13 mouse cellular contexts compared by ENCODE assay signal in genomic region chr12:104767183-104767582, GRCm38 (mm10). TPM values are rescaled to one million over a fixed set of nuclear protein-coding genes. Genes with fewer than 3 reads are reported as not detected.
DNase-seq lines count a peak whose midpoint lies in the region; ATAC-seq and TF ChIP-seq lines count a peak whose summit lies in the region.
"Had no signal": no experiment of that assay in that cellular context is flagged by ENCODE, and none has a peak within 500 bp of the region (broad histone marks: within the 10 kb centered on the region; RNA-seq: fewer than 3 reads in every experiment).

No protein-coding gene starts in this region.

- no peak overlapping the region for H3K27ac ChIP-seq in heart, adult 2 months
- no peak overlapping the region for H3K27ac ChIP-seq in lung, embryonic 14.5 days (ENCODE audit: low read depth)
- H3K27ac ChIP-seq in small intestine, adult 2 months (ENCODE audit: insufficient read depth, low read depth, low read length), result no peak overlapping the region
- H3K27ac ChIP-seq: heart, embryonic 10.5 days; kidney, embryonic 15.5 days had no signal

- no peak for DNase-seq in heart, adult 2 months
- no peak for DNase-seq in heart, adult 11 months
- no peak for DNase-seq in lung, embryonic 14.5 days
- DNase-seq in lung, postnatal 25 days (ENCODE audit: low spot score), result no peak
- DNase-seq in R1 (ENCODE audit: low read depth, low spot score), result peak; percentile 53
- DNase-seq in right cerebral cortex, postnatal 25 days, result no peak
- no peak for DNase-seq in left cerebral cortex, postnatal 10 days (ENCODE audit: extremely low spot score in 1 of 2, low spot score in 2 of 2)
- DNase-seq: adrenal gland, adult 8-10 months; left cerebral cortex, postnatal 4 days had no signal

- TF ChIP-seq EP300 in heart, adult 2 months (IDR thresholded peaks at IDR 0.05; ENCODE audit: insufficient read depth, low read depth, low read length), result no peak

- H3K9me3 ChIP-seq in lung, embryonic 14.5 days (ENCODE audit: low read depth, low read length), result no peaks in the 10 kb centered on the region
- H3K9me3 ChIP-seq: heart, embryonic 10.5 days; kidney, embryonic 15.5 days; megakaryocyte, embryonic 14.5 days had no signal

- H3K4me3 ChIP-seq in heart, adult 2 months, result no peak overlapping the region
- H3K4me3 ChIP-seq in lung, embryonic 14.5 days (ENCODE audit: low read depth, low read length), result no peak overlapping the region
- no peak overlapping the region for H3K4me3 ChIP-seq in small intestine, adult 2 months (ENCODE audit: low read depth, low read length)
- H3K4me3 ChIP-seq: heart, embryonic 10.5 days; kidney, embryonic 15.5 days; megakaryocyte, embryonic 14.5 days had no signal

- H3K36me3 ChIP-seq in heart, adult 2 months (ENCODE audit: control insufficient read depth, insufficient read depth, low read length), result no peaks in the 10 kb centered on the region
- H3K36me3 ChIP-seq in lung, embryonic 14.5 days (ENCODE audit: insufficient read depth), result no peaks in the 10 kb centered on the region
- peaks cover 2% of the 10 kb centered on the region; the same call in 1 of the 2 replicates for H3K36me3 ChIP-seq in small intestine, adult 2 months (ENCODE audit: control insufficient read depth, insufficient read depth, low read length)
- H3K36me3 ChIP-seq: heart, embryonic 10.5 days had no signal

- ATAC-seq in lung, embryonic 14.5 days (ENCODE audit: insufficient read depth), result no peak

- TF ChIP-seq POLR2A in heart, adult 2 months (IDR thresholded peaks at IDR 0.05; ENCODE audit: insufficient read depth, low read depth, low read length), result no peak
- TF ChIP-seq POLR2A in small intestine, adult 2 months (IDR thresholded peaks at IDR 0.05; ENCODE audit: low read depth, low read length), result no peak

- no peak overlapping the region for H3K9ac ChIP-seq in heart, adult 2 months (ENCODE audit: low read depth, low read length)
- no peak overlapping the region for H3K9ac ChIP-seq in lung, embryonic 14.5 days
- H3K9ac ChIP-seq: kidney, embryonic 15.5 days had no signal

- H3K79me2 ChIP-seq in heart, adult 2 months (replicated peaks; ENCODE audit: control insufficient read depth, insufficient read depth, low read length), result no peaks in the 10 kb centered on the region

- peak; percentile 58 for TF ChIP-seq CTCF in heart, adult 2 months (IDR thresholded peaks at IDR 0.05)
- TF ChIP-seq CTCF in lung, embryonic 14.5 days (IDR thresholded peaks at IDR 0.05; ENCODE audit: low read depth), result peak; percentile 49
- TF ChIP-seq CTCF in small intestine, adult 2 months (IDR thresholded peaks at IDR 0.05; ENCODE audit: extremely low read depth, insufficient read length, insufficient replicate concordance, low read depth, low read length), result peak; percentile 39; the same call in 1 of the 2 replicates

- peaks cover 7% of the 10 kb centered on the region for H3K4me1 ChIP-seq in heart, adult 2 months (ENCODE audit: control insufficient read depth, insufficient read depth, low read length)
- H3K4me1 ChIP-seq in lung, embryonic 14.5 days (ENCODE audit: insufficient read depth), result no peaks in the 10 kb centered on the region
- H3K4me1 ChIP-seq in small intestine, adult 2 months (ENCODE audit: control insufficient read depth, insufficient read depth, insufficient read length, low read length), result no peaks in the 10 kb centered on the region; the same call in 1 of the 2 replicates
- H3K4me1 ChIP-seq: heart, embryonic 10.5 days had no signal

- intact Hi-C loops in heart, adult 2 months (cut with DNase I), result loop anchor here (1.0 to 5.0 kb wide), 2 partner anchors 65 to 172 kb away; no protein-coding TSS in a partner anchor
- intact Hi-C loops in left cerebral cortex, postnatal 10 days (cut with DNase I), result no loop called here

- H3K4me2 ChIP-seq in lung, embryonic 14.5 days, result no peak overlapping the region
- H3K4me2 ChIP-seq: kidney, embryonic 15.5 days had no signal

- H3K27me3 ChIP-seq in heart, adult 2 months (ENCODE audit: control insufficient read depth, insufficient read depth, low read length), result no peaks in the 10 kb centered on the region
- H3K27me3 ChIP-seq in lung, embryonic 14.5 days (ENCODE audit: insufficient read depth, low read length), result no peaks in the 10 kb centered on the region
- H3K27me3 ChIP-seq in small intestine, adult 2 months (ENCODE audit: control insufficient read depth, insufficient read depth, low read length), result no peaks in the 10 kb centered on the region
- H3K27me3 ChIP-seq: kidney, embryonic 15.5 days had no signal

- WGBS in heart, adult 2 months, result 68% methylated on average over 4 of the region's 4 CpGs
- 78% methylated on average over 4 of the region's 4 CpGs for WGBS in lung, embryonic 14.5 days
- 79% methylated on average over 4 of the region's 4 CpGs for WGBS in small intestine, adult 2 months

RNA-seq across cellular contexts. Expression of gene Dicer1, which starts 15.4 kb away (rescaled TPM):
- total RNA-seq in heart, adult 2 months (2021), result 10 to 100 TPM; 19.6 to 24.3 TPM
- 6.9 and 11.2 TPM in 2 replicates for polyA plus RNA-seq in heart, adult 2 months (2012; rRNA removed)
- polyA plus RNA-seq in lung, embryonic 14.5 days (2014; fragmentation: Nextera tagmentation; extraction: Ambion mirVana), result 21.7 and 23.4 TPM in 2 replicates
- polyA plus RNA-seq in small intestine, adult 2 months (2012; rRNA removed), result 1.7 and 3.1 TPM in 2 replicates
- total RNA-seq in left cerebral cortex, postnatal 10 days (2021), result 10 to 100 TPM; 63.3 to 64.7 TPM
